Mouse (Mus musculus) left cerebral cortex, postnatal 36 days (tissue): ENCODE measurements at regions not wholly inside any gene's neighbourhood (a gene's known extent, or its start where the extent isn't known, plus 50 kb on each side); places are given as distances from the start of the nearest gene placed in this dataset.

Experiments used
- DNase-seq, 2 experiments: peaks; one replicate each; pipeline ENCODE4 v3.0.0; 2021 to 2022; ENCODE audit warnings: low spot score in 2 of 2, mixed read lengths in 1 of 2
- intact Hi-C: fragments of 180-260 bp; cut with DNase I; formaldehyde crosslinking; loops from one replicate; pipeline ENCODE4 v1.15.1; 2025

GRCm38 (mm10) chr15:96781560-96781959 is 82.0 kb upstream of the Slc38a2 start:
- no peak for DNase-seq
- intact Hi-C loops, result no loop called here

- intact Hi-C loops, result no loop called here
Measured at GRCm38 (mm10) chr15:96780606-96781005, 81.1 kb upstream of the Slc38a2 start.

DNA sequence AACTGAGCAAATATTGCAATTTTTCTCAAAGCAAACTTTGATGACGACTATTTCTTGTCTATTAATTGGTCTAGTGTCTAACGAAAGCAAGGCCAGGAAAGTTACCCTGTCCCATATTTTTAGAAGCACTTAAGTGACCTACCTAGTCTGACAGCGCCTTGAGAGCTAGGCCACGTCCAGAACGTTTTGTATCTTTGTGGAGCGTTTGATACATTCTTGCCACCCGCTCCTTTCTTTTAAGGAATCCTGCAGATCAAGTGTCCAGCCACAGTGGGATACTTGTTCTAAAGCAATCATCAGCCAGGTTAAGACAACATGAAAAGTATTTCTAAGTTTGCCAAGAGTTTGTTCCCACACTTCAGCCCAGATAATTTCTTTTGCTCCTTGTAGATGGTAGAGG is 79.8 kb upstream of the Slc38a2 start:
- intact Hi-C loops, result no loop called here
- no peak for DNase-seq

More at GRCm38 (mm10) chr15:96780606-96781005, 81.1 kb upstream of the Slc38a2 start:
- DNase-seq, result no peak

GRCm38 (mm10) chr15:96778321-96778926 is 78.9 kb upstream of the Slc38a2 start:
- intact Hi-C loops, result no loop called here
- DNase-seq, result no peak

DNA sequence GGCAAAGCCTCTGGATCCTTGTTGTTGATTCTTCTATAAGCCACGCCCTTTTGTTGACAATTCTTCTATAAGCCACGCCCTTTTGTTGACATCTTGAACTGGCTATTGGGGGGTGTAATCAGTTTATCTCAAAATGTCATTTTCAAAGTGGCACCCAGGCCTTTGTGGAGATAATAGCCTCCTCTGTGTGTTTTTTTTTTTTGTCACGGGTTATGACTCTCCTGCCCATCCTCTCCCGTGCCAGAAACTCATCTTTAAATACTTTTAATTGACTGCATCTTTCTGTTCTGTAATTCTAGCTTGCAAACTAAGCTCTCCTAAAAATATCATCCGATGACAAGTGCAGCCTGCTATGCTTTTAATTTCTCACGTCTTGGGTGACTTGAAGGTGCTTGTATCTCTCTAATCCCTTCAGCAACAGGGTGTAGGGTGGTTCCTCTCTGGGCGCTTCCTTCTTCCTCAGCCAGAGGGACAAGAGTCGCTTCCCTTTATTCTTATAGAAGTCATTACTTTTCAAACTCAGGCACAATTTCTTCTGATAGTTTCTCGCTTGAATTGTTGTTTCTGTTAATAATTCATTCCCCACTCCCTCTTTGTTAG is 77.0 kb upstream of the Slc38a2 start:
- DNase-seq, result no peak
- intact Hi-C loops, result no loop called here

DNA sequence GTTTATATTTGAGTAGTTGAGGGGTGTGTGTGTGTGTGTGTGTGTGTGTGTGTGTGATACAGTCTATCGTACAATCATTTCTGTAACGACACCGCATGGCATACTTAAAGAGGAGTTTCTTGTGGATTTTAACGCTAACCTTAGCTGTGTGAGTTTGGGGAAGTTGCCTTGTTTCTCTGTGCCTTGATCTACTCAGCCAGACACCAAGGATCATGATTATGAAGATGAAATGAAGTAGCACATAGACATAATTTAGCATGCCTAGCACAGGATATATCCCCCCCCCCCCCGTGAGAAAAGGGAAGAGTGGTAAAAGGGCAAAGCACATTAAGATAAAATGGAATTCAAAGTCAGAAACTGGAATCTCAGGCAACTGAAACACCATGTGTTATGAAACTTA is 75.6 kb upstream of the Slc38a2 start:
- intact Hi-C loops, result no loop called here

GRCm38 (mm10) chr15:96774664-96775063 is 75.1 kb upstream of the Slc38a2 start:
- intact Hi-C loops, result no loop called here

More for the DNA sequence above, 75.6 kb upstream of the Slc38a2 start:
- DNase-seq, result no peak

DNA sequence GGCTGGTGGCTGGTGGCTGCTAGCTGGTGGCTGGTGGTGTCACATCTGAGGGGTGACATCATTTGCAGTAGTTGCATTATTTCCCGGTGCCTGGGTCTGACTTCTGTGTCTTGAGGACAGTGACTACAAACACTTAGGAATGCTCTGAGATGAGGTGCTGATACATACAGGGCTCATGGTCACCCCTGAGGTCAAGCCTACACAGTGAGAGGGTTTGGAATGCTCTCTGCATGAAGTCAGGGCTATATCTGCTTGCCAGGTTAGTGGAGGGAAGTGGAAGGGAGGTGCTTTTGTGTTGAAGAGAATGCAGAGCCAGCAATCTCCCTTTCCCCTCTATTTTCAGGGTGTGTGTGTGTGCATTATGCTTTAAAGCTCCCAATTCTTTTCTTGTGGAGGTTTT is 74.1 kb upstream of the Slc38a2 start:
- intact Hi-C loops, result no loop called here
- DNase-seq, result no peak

More at GRCm38 (mm10) chr15:96774664-96775063, 75.1 kb upstream of the Slc38a2 start:
- no peak for DNase-seq

DNA sequence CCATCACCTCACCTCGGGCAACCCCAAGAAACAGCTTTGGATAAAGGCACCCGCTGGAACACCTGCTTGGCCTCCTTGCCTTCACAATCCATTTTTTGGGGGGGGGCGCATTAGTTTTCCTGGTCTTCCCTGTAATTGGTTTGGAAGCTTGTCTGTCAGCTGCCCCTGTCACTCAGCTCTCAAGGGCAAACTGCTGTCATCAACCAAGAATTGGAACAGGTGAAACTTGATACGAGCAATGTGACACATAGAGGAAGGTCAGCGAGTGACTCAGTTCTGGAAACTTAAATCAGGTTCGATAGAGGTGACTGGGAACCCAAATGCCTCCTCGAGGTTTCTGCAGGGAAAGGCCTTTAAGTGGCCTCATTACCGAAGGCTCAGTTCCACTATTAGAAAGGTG is 73.2 kb upstream of the Slc38a2 start:
- no peak for DNase-seq
- intact Hi-C loops, result no loop called here

GRCm38 (mm10) chr15:96770786-96771185 is 71.3 kb upstream of the Slc38a2 start:
- DNase-seq, result no peak
- intact Hi-C loops, result no loop called here

- intact Hi-C loops, result no loop called here
Measured at GRCm38 (mm10) chr15:96770299-96770698, 70.8 kb upstream of the Slc38a2 start.

GRCm38 (mm10) chr15:96769751-96770150 is 70.2 kb upstream of the Slc38a2 start:
- DNase-seq, result no peak
- intact Hi-C loops, result no loop called here

More at GRCm38 (mm10) chr15:96770299-96770698, 70.8 kb upstream of the Slc38a2 start:
- DNase-seq, result no peak

- intact Hi-C loops, result no loop called here
- DNase-seq, result no peak
Measured at GRCm38 (mm10) chr15:96768301-96768993, 68.9 kb upstream of the Slc38a2 start.

GRCm38 (mm10) chr15:96767188-96767587 is 67.7 kb upstream of the Slc38a2 start:
- no peak for DNase-seq
- intact Hi-C loops, result no loop called here

- intact Hi-C loops, result no loop called here
- DNase-seq, result no peak
Measured at GRCm38 (mm10) chr15:96766238-96766637, 66.7 kb upstream of the Slc38a2 start.

GRCm38 (mm10) chr15:96763611-96764010 is 64.1 kb upstream of the Slc38a2 start:
- DNase-seq, result no peak
- intact Hi-C loops, result no loop called here

DNA sequence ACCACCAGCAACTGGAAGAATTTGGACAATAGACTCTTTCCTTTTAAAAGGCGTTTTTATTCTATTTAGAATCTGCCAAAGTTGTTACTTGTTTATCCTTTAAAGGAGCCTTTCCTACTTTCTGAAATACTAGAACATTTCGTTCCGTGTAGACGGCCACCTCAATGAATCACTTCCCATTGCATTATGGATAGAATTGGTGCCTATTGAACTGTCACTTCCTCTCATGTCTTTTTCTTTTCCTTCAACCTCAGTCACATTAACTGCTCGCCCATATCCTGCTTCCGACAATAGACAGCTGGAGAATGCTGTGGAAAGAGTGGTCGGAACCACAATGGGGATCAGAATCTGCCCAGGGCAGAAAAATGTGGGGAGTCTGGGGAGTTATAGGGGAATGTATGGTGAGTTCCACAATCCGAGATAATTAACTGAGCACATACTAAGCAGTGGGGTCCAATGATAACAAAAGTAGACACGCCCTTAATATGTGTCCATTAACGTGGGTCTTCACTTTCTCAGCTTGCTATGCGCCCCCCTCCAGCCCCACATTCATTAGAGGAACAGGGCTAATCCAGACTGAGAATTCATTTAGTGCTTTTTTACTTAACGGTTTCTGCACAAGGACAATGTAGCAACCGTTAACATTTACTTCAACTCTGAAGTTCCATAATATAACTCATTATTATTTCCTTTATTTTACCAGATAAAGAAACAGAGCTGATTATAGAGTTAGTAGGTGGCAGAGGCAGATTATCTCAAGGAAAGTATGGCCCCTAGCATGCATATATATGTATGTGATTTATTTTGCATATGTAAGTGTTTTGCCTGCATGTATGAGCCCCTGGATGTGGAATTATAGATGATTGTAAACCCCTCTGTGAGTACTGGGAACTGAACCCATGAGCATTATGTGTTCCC is 59.8 kb upstream of the Slc38a2 start:
- intact Hi-C loops, result no loop called here
- DNase-seq, result no peak

DNA sequence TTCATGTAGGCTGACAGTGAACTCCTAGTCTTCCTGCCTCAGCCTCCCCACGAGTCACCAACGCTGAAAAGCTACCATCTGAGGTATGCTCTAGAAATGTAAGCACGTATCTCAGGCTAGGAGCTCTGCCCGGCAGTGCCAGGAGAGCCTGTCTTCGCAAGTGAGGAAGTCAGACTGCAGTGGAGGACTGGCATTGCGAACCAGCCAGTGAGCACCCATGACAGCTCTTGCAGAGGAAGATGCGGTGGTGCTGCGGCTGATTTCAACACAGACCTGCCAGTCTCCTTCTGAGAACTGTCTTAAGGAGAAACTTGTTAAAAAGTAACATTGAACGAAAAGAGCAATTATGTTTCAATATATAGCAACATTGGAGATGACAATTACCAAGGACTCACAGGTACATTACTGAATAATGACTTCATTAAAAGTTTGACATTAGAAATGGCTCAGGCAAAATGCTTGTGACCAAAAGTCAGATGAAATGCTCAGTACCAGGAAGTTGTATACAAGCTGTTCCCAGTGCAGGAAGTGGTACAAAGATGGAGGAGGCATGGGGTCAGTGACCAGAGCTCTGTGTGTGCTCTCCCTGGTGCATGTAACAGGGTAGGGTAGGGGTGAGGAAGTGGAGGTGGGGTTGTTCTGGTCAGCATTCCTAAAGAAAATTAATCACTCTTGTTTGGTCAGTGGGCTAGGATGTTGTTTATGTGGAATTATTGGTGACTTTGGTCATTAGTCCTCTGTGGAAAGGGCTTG is 58.1 kb upstream of the Slc38a2 start:
- intact Hi-C loops, result no loop called here
- no peak for DNase-seq

GRCm38 (mm10) chr15:96756456-96756855 is 56.9 kb upstream of the Slc38a2 start:
- DNase-seq, result no peak
- intact Hi-C loops, result no loop called here
